Mouse (Mus musculus): ENCODE results near the gene Zscan21. TPM values are rescaled to one million over a fixed set of nuclear protein-coding genes. Genes with fewer than 3 reads are reported as not detected.
"Not testable (repeated sequence)": the region's sequence is repeated elsewhere in the genome, so short reads cannot be mapped to it uniquely, and the experiment has no call there.

Zscan21 gene
- total RNA-seq, 1 experiment, result 15.5 TPM

GRCm38 (mm10) chr5:138092771-138093170 lies 23.9 kb upstream of the Zscan21 start:
- in situ Hi-C loops (cut with MboI; ENCODE audit: low sequenced_read_pairs in 2 of 2, unreplicated experiment in 2 of 2), result no loop called here
- no peak overlapping the region for H3K9ac ChIP-seq (ENCODE audit: insufficient read depth, low read depth, low read length, poor library complexity, severe bottlenecking)
- no peak overlapping the region for H3K4me3 ChIP-seq (ENCODE audit: insufficient read depth in 1 of 2, low read depth in 1 of 2, low read length in 2 of 2, poor library complexity in 1 of 2, severe bottlenecking in 1 of 2)
- H3K27ac ChIP-seq (ENCODE audit: insufficient read depth, low read depth, low read length, poor library complexity, severe bottlenecking), result no peak overlapping the region
- peaks cover 3% of the 10 kb centered on the region; the same call in 1 of the 2 replicates for H3K9me3 ChIP-seq (ENCODE audit: control insufficient read depth, insufficient read depth, low read depth, low read length)
- H3K36me3 ChIP-seq (ENCODE audit: control insufficient read depth, insufficient read depth, low read length, poor library complexity, severe bottlenecking), result peaks cover 34% of the 10 kb centered on the region
- DNase-seq (ENCODE audit: low read depth, low spot score), result no peak
- TF ChIP-seq MAFK (IDR thresholded peaks at IDR 0.05; ENCODE audit: insufficient read depth, low read depth, low read length) (no peak), CHD2 (IDR thresholded peaks at IDR 0.05; ENCODE audit: low read depth, low read length) (no peak), ZC3H11A (IDR thresholded peaks at IDR 0.05; ENCODE audit: borderline replicate concordance, low read depth, low read length) (no peak), ZNF384 (IDR thresholded peaks at IDR 0.05; ENCODE audit: low read depth, low read length) (no peak), HCFC1 (IDR thresholded peaks at IDR 0.05; ENCODE audit: borderline replicate concordance, insufficient read depth, low read length) (no peak)
- H3K4me1 ChIP-seq (ENCODE audit: control insufficient read depth in 2 of 2, insufficient read depth in 2 of 2, low read length in 2 of 2, poor library complexity in 1 of 2), result peaks cover 0 to 4% of the 10 kb centered on the region in 2 experiments; a peak in 2 of 4 replicates

GRCm38 (mm10) chr5:138094474-138094873 lies 22.2 kb upstream of the Zscan21 start:
- no peak for TF ChIP-seq MAFK (IDR thresholded peaks at IDR 0.05; ENCODE audit: insufficient read depth, low read depth, low read length)
- Histone ChIP-seq H3K9me3 (ENCODE audit: control insufficient read depth, insufficient read depth, low read depth, low read length) (peaks cover 3% of the 10 kb centered on the region; the same call in 1 of the 2 replicates), H3K4me1 (ENCODE audit: control insufficient read depth in 2 of 2, insufficient read depth in 2 of 2, low read length in 2 of 2, poor library complexity in 1 of 2) (peaks cover 0 to under 1% of the 10 kb centered on the region in 2 experiments; a peak in 1 of 4 replicates), H3K27ac (ENCODE audit: insufficient read depth, low read depth, low read length, poor library complexity, severe bottlenecking) (no peak overlapping the region), H3K9ac (ENCODE audit: insufficient read depth, low read depth, low read length, poor library complexity, severe bottlenecking) (no peak overlapping the region), H3K36me3 (ENCODE audit: control insufficient read depth, insufficient read depth, low read length, poor library complexity, severe bottlenecking) (peaks cover 43% of the 10 kb centered on the region), H3K4me3 (ENCODE audit: insufficient read depth in 1 of 2, low read depth in 1 of 2, low read length in 2 of 2, poor library complexity in 1 of 2, severe bottlenecking in 1 of 2) (no peak overlapping the region)
- DNase-seq (ENCODE audit: low read depth, low spot score), result no peak
- in situ Hi-C loops (cut with MboI; ENCODE audit: low sequenced_read_pairs in 2 of 2, unreplicated experiment in 2 of 2), result no loop called here

- Histone ChIP-seq H3K9me3 (ENCODE audit: control insufficient read depth, insufficient read depth, low read depth, low read length) (no peaks in the 10 kb centered on the region), H3K4me3 (ENCODE audit: insufficient read depth in 1 of 2, low read depth in 1 of 2, low read length in 2 of 2, poor library complexity in 1 of 2, severe bottlenecking in 1 of 2) (no peak overlapping the region), H3K4me1 (ENCODE audit: control insufficient read depth in 2 of 2, insufficient read depth in 2 of 2, low read length in 2 of 2, poor library complexity in 1 of 2) (peaks cover 0 to 4% of the 10 kb centered on the region in 2 experiments; a peak in 1 of 4 replicates), H3K36me3 (ENCODE audit: control insufficient read depth, insufficient read depth, low read length, poor library complexity, severe bottlenecking) (peaks cover 18% of the 10 kb centered on the region), H3K9ac (ENCODE audit: insufficient read depth, low read depth, low read length, poor library complexity, severe bottlenecking) (no peak overlapping the region), H3K27ac (ENCODE audit: insufficient read depth, low read depth, low read length, poor library complexity, severe bottlenecking) (no peak overlapping the region)
- no peak for DNase-seq (ENCODE audit: low read depth, low spot score)
- TF ChIP-seq ZC3H11A (IDR thresholded peaks at IDR 0.05; ENCODE audit: borderline replicate concordance, low read depth, low read length), result no peak
- TF ChIP-seq HCFC1 (IDR thresholded peaks at IDR 0.05; ENCODE audit: borderline replicate concordance, insufficient read depth, low read length), result no peak
- no peak for TF ChIP-seq MAFK (IDR thresholded peaks at IDR 0.05; ENCODE audit: insufficient read depth, low read depth, low read length)
- in situ Hi-C loops (cut with MboI; ENCODE audit: low sequenced_read_pairs in 2 of 2, unreplicated experiment in 2 of 2), result no loop called here
These were observed 11.7 kb upstream of the Zscan21 start for GRCm38 (mm10) chr5:138104976-138105375.

GRCm38 (mm10) chr5:138107130-138107529 lies 9.6 kb upstream of the Zscan21 start:
- H3K9ac ChIP-seq (ENCODE audit: insufficient read depth, low read depth, low read length, poor library complexity, severe bottlenecking), result no peak overlapping the region
- no peaks in the 10 kb centered on the region for H3K9me3 ChIP-seq (ENCODE audit: control insufficient read depth, insufficient read depth, low read depth, low read length)
- H3K27ac ChIP-seq (ENCODE audit: insufficient read depth, low read depth, low read length, poor library complexity, severe bottlenecking), result no peak overlapping the region
- H3K4me1 ChIP-seq (ENCODE audit: control insufficient read depth in 2 of 2, insufficient read depth in 2 of 2, low read length in 2 of 2, poor library complexity in 1 of 2), result peaks cover 0 to 4% of the 10 kb centered on the region in 2 experiments; a peak in 1 of 4 replicates
- H3K36me3 ChIP-seq (ENCODE audit: control insufficient read depth, insufficient read depth, low read length, poor library complexity, severe bottlenecking), result peaks cover 4% of the 10 kb centered on the region; the same call in 1 of the 2 replicates
- no peak for DNase-seq (ENCODE audit: low read depth, low spot score)
- in situ Hi-C loops (cut with MboI; ENCODE audit: low sequenced_read_pairs in 2 of 2, unreplicated experiment in 2 of 2), result no loop called here
- no peak for TF ChIP-seq ZC3H11A (IDR thresholded peaks at IDR 0.05; ENCODE audit: borderline replicate concordance, low read depth, low read length)
- TF ChIP-seq ZNF384 (IDR thresholded peaks at IDR 0.05; ENCODE audit: low read depth, low read length), result no peak
- no peak for TF ChIP-seq HCFC1 (IDR thresholded peaks at IDR 0.05; ENCODE audit: borderline replicate concordance, insufficient read depth, low read length)
- no peak for TF ChIP-seq MAFK (IDR thresholded peaks at IDR 0.05; ENCODE audit: insufficient read depth, low read depth, low read length)
- TF ChIP-seq CHD2 (IDR thresholded peaks at IDR 0.05; ENCODE audit: low read depth, low read length), result no peak
- no peak overlapping the region for H3K4me3 ChIP-seq (ENCODE audit: insufficient read depth in 1 of 2, low read depth in 1 of 2, low read length in 2 of 2, poor library complexity in 1 of 2, severe bottlenecking in 1 of 2)

GRCm38 (mm10) chr5:138109847-138110396 lies 6.8 kb upstream of the Zscan21 start:
- H3K27ac ChIP-seq (ENCODE audit: insufficient read depth, low read depth, low read length, poor library complexity, severe bottlenecking); H3K4me3 ChIP-seq (ENCODE audit: insufficient read depth in 1 of 2, low read depth in 1 of 2, low read length in 2 of 2, poor library complexity in 1 of 2, severe bottlenecking in 1 of 2); in situ Hi-C loops (cut with MboI; ENCODE audit: low sequenced_read_pairs in 2 of 2, unreplicated experiment in 2 of 2); H3K9me3 ChIP-seq (ENCODE audit: control insufficient read depth, insufficient read depth, low read depth, low read length); H3K36me3 ChIP-seq (ENCODE audit: control insufficient read depth, insufficient read depth, low read length, poor library complexity, severe bottlenecking); H3K4me1 ChIP-seq (ENCODE audit: control insufficient read depth in 2 of 2, insufficient read depth in 2 of 2, low read length in 2 of 2, poor library complexity in 1 of 2); H3K9ac ChIP-seq (ENCODE audit: insufficient read depth, low read depth, low read length, poor library complexity, severe bottlenecking); DNase-seq (ENCODE audit: low read depth, low spot score): not testable (repeated sequence)
